13 mouse cellular contexts compared by ENCODE assay signal in genomic region chr1:193539261-193539660, GRCm38 (mm10).
DNase-seq lines count a peak whose midpoint lies in the region; ATAC-seq and TF ChIP-seq lines count a peak whose summit lies in the region.
"Had no signal": no experiment of that assay in that cellular context is flagged by ENCODE, and none has a peak within 500 bp of the region (broad histone marks: within the 10 kb centered on the region; RNA-seq: fewer than 3 reads in every experiment).

No protein-coding gene starts in this region.

- H3K9me3 ChIP-seq in neural tube, embryonic 13.5 days: no peaks in the 10 kb centered on the region
- H3K9me3 ChIP-seq: forebrain, embryonic 10.5 days; limb, embryonic 13.5 days had no signal

- WGBS in neural tube, embryonic 13.5 days: 70% methylated on average over 6 of the region's 6 CpGs
- 95% methylated on average over 6 of the region's 6 CpGs for WGBS in thymus, adult 2 months

- H3K27ac ChIP-seq in neural tube, embryonic 13.5 days (replicated peaks): peak overlapping the region; percentile 33; the same call in 1 of the 2 replicates
- no peak overlapping the region for H3K27ac ChIP-seq in thymus, adult 2 months (ENCODE audit: control insufficient read depth, insufficient read depth, low read length)
- H3K27ac ChIP-seq: forebrain, embryonic 10.5 days; limb, embryonic 13.5 days had no signal

- no peak for ATAC-seq in neural tube, embryonic 13.5 days (ENCODE audit: low read depth)
- ATAC-seq: inflammation-experienced regulatory T-cells, adult 6 months had no signal

- H3K9ac ChIP-seq in neural tube, embryonic 13.5 days: no peak overlapping the region
- H3K9ac ChIP-seq: limb, embryonic 13.5 days had no signal

- H3K36me3 ChIP-seq in neural tube, embryonic 13.5 days: no peaks in the 10 kb centered on the region
- H3K36me3 ChIP-seq in thymus, adult 2 months (ENCODE audit: control insufficient read depth, insufficient read depth, low read length): no peaks in the 10 kb centered on the region
- H3K36me3 ChIP-seq: forebrain, embryonic 10.5 days; limb, embryonic 13.5 days had no signal

- no peak overlapping the region for H3K4me3 ChIP-seq in neural tube, embryonic 13.5 days
- H3K4me3 ChIP-seq in thymus, adult 2 months (ENCODE audit: control insufficient read depth, insufficient read depth, low read length): no peak overlapping the region
- H3K4me3 ChIP-seq: forebrain, embryonic 10.5 days; limb, embryonic 13.5 days had no signal

- no peak for TF ChIP-seq POLR2A in thymus, adult 2 months (IDR thresholded peaks at IDR 0.05; ENCODE audit: control insufficient read depth, extremely low read depth, insufficient read depth, low read length, poor library complexity)

- no peak for TF ChIP-seq CTCF in thymus, adult 2 months (IDR thresholded peaks at IDR 0.05; ENCODE audit: borderline replicate concordance, control insufficient read depth, extremely low read depth, insufficient read depth, low read length, poor library complexity)

- no peak overlapping the region for H3K4me2 ChIP-seq in neural tube, embryonic 13.5 days
- H3K4me2 ChIP-seq: limb, embryonic 13.5 days had no signal

- H3K4me1 ChIP-seq in neural tube, embryonic 13.5 days (replicated peaks): peaks cover 34% of the 10 kb centered on the region
- H3K4me1 ChIP-seq in thymus, adult 2 months (replicated peaks; ENCODE audit: control insufficient read depth, insufficient read depth, low read length): no peaks in the 10 kb centered on the region

- no peaks in the 10 kb centered on the region for H3K27me3 ChIP-seq in neural tube, embryonic 13.5 days
- H3K27me3 ChIP-seq in thymus, adult 2 months (ENCODE audit: control insufficient read depth, insufficient read depth, low read length): no peaks in the 10 kb centered on the region
- H3K27me3 ChIP-seq: limb, embryonic 13.5 days had no signal

- peak; percentile 17 for DNase-seq in kidney, adult 11 months
- no peak for DNase-seq in kidney, adult 18-20 months
- DNase-seq in neural tube, embryonic 10.5 days (ENCODE audit: extremely low spot score, low spot score): no peak
- DNase-seq in kidney, postnatal 25 days: peak; percentile 17 to 63
- no peak for DNase-seq in urinary bladder, adult 2 months (ENCODE audit: low spot score)
- no peak for DNase-seq in thymus, adult 2 months
- DNase-seq in adrenal gland, adult 18-20 months (ENCODE audit: low spot score in 2 of 2): no peak
- DNase-seq: adrenal gland, adult 2 months; heart, postnatal 10 days had no signal

Comparison
In these comparisons a context has a peak if more than half of its experiments do, and no peak if none do; other contexts are left out.
1. DNase-seq: peak in kidney, adult 11 months (single experiment) and kidney, postnatal 25 days (2 of 2); none in kidney, adult 18-20 months (single experiment), neural tube, embryonic 10.5 days (single experiment), urinary bladder, adult 2 months (single experiment), thymus, adult 2 months (single experiment) and adrenal gland, adult 18-20 months (0 of 2).